Mouse (Mus musculus): ENCODE results near the gene Bpifb4. TPM values are rescaled to one million over a fixed set of nuclear protein-coding genes. Genes with fewer than 3 reads are reported as not detected.

The Bpifb4 gene
- polyA plus RNA-seq, 1 experiment from 2014 or later = not detected

GRCm38 (mm10) chr2:154006331-154006730 is 68.3 kb downstream of the Bpifb4 start:
- Histone ChIP-seq H3K9me3 (replicated peaks) (no peaks in the 10 kb centered on the region), H3K4me3 (no peak overlapping the region), H3K4me1 (no peaks in the 10 kb centered on the region), H3K4me2 (no peak overlapping the region), H3K36me3 (no peaks in the 10 kb centered on the region), H3K27me3 (replicated peaks) (no peaks in the 10 kb centered on the region), H3K9ac (no peak overlapping the region), H3K27ac (no peak overlapping the region)
- WGBS (ENCODE audit: insufficient replicate concordance) = 63% methylated on average over 2 of the region's 2 CpGs
- ATAC-seq = no peak

- H3K9ac ChIP-seq = no peak overlapping the region
- no peak overlapping the region for H3K27ac ChIP-seq
- H3K27me3 ChIP-seq (replicated peaks) = no peaks in the 10 kb centered on the region
- ATAC-seq = no peak
- no peaks in the 10 kb centered on the region for H3K4me1 ChIP-seq
- H3K9me3 ChIP-seq (replicated peaks) = no peaks in the 10 kb centered on the region
- H3K4me3 ChIP-seq = no peak overlapping the region
- no peaks in the 10 kb centered on the region for H3K36me3 ChIP-seq
- WGBS (ENCODE audit: insufficient replicate concordance) = 43% methylated on average over 1 of the region's 1 CpGs
- H3K4me2 ChIP-seq = no peak overlapping the region
Observed at GRCm38 (mm10) chr2:154007381-154007780, 69.4 kb downstream of the Bpifb4 start.

GRCm38 (mm10) chr2:154007965-154008364 is 70.0 kb downstream of the Bpifb4 start, which contains the start of gene Bpifa2:
Bpifa2 (plus strand) TSS chr2:154008265.
- Histone ChIP-seq H3K4me2 (no peak within 1 kb of the TSS), H3K36me3 (no peaks in the 10 kb centered on the region), H3K4me1 (no peaks in the 10 kb centered on the region), H3K27me3 (replicated peaks) (no peaks in the 10 kb centered on the region), H3K4me3 (no peak within 1 kb of the TSS), H3K9ac (no peak within 1 kb of the TSS), H3K9me3 (replicated peaks) (no peaks in the 10 kb centered on the region), H3K27ac (no peak within 1 kb of the TSS)
- ATAC-seq = no peak
- 41% methylated on average over 3 of the region's 3 CpGs for WGBS (ENCODE audit: insufficient replicate concordance)

Other genes with a start within 250 kb of the Bpifb4 start
- gene Dnmt3c, start 241.6 kb upstream of the Bpifb4 start, polyA plus RNA-seq (2016; fragmentation: Nextera tagmentation; extraction: Ambion mirVana) = 0.42 and 0.58 TPM in 2 replicates
- 199 and 200 TPM in 2 replicates for gene Mapre1, start 196.9 kb upstream of the Bpifb4 start, polyA plus RNA-seq (2016; fragmentation: Nextera tagmentation; extraction: Ambion mirVana)
- 0.10 and 0.16 TPM in 2 replicates for gene Efcab8, start 158.3 kb upstream of the Bpifb4 start, polyA plus RNA-seq (2016; fragmentation: Nextera tagmentation; extraction: Ambion mirVana)
- gene Sun5, start 67.1 kb upstream of the Bpifb4 start, polyA plus RNA-seq (2016; fragmentation: Nextera tagmentation; extraction: Ambion mirVana) = not detected in 2 replicates
- gene Bpifb2, start 63.2 kb upstream of the Bpifb4 start, polyA plus RNA-seq (2016; fragmentation: Nextera tagmentation; extraction: Ambion mirVana) = not detected in 2 replicates
- gene Bpifb6, start 37.8 kb upstream of the Bpifb4 start, polyA plus RNA-seq (2016; fragmentation: Nextera tagmentation; extraction: Ambion mirVana) = not detected in 2 replicates
- gene Bpifb3, start 20.0 kb upstream of the Bpifb4 start, polyA plus RNA-seq (2016; fragmentation: Nextera tagmentation; extraction: Ambion mirVana) = not detected in 2 replicates
- not detected in 2 replicates for gene Bpifa6, start 36.7 kb downstream of the Bpifb4 start, polyA plus RNA-seq (2016; fragmentation: Nextera tagmentation; extraction: Ambion mirVana)
- gene Bpifa2, start 70.1 kb downstream of the Bpifb4 start, polyA plus RNA-seq (2016; fragmentation: Nextera tagmentation; extraction: Ambion mirVana) = not detected in 2 replicates
- not detected in 2 replicates for gene Bpifa3, start 192.1 kb downstream of the Bpifb4 start, polyA plus RNA-seq (2016; fragmentation: Nextera tagmentation; extraction: Ambion mirVana)
- gene Bpifa1, start 204.7 kb downstream of the Bpifb4 start, polyA plus RNA-seq (2016; fragmentation: Nextera tagmentation; extraction: Ambion mirVana) = 0.11 and 0.16 TPM in 2 replicates
- 0.24 TPM in 1 of 2 replicates, not detected in the other for gene Bpifa5, start 224.4 kb downstream of the Bpifb4 start, polyA plus RNA-seq (2016; fragmentation: Nextera tagmentation; extraction: Ambion mirVana)